In the genomic region with DNA sequence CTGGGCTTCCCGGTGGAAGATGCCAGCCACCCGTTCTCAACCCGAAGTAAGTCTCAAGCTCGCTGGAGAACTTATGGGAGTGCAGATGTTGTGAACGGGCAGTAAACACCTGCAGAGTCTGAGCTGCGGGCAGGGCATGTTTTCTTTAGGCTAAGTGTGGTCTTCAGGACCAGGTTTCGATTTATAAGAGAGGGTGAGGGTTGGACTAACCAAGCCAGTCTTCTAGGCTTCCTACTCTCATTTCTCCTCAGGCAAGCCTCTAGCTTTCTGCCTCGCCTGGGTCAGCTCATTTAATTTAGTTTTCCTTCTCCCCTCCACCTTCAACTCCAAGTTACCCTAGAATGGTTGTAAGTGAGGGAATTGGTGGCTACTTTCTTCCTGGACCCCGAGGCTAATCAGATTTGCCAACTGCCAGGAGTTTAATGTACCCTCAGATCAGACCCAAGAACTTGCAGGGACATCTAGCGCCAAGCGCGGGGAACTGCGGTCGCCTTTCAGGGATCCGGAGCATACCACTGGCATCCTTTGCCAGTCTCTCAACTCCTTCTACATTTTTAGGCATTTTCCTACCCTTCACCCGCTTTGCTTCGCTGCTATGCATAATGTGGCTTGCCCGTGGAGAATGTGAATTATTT, we compare ENCODE assay signal across 8 mouse cellular contexts. TPM values are rescaled to one million over a fixed set of nuclear protein-coding genes. Genes with fewer than 3 reads are reported as not detected.
DNase-seq lines count a peak whose midpoint lies in the region; ATAC-seq and TF ChIP-seq lines count a peak whose summit lies in the region.

No protein-coding gene starts in this region.

- no peaks in the 10 kb centered on the region for H3K36me3 ChIP-seq in hindbrain, embryonic 11.5 days (ENCODE audit: control insufficient read depth, insufficient read depth, low read length)
- no peaks in the 10 kb centered on the region for H3K36me3 ChIP-seq in hindbrain, embryonic 14.5 days (replicated peaks; ENCODE audit: control insufficient read depth, insufficient read depth)
- no peaks in the 10 kb centered on the region for H3K36me3 ChIP-seq in stomach, postnatal 0 days (ENCODE audit: control insufficient read depth, insufficient read depth, low read length)
- H3K36me3 ChIP-seq in hindbrain, embryonic 13.5 days: no peaks in the 10 kb centered on the region

- peak; percentile 80 for TF ChIP-seq CTCF in stomach, postnatal 0 days (IDR thresholded peaks at IDR 0.05; ENCODE audit: low read depth)

- no peak overlapping the region for H3K9ac ChIP-seq in hindbrain, embryonic 11.5 days (ENCODE audit: low read depth, low read length)
- H3K9ac ChIP-seq in hindbrain, embryonic 14.5 days: no peak overlapping the region
- no peak overlapping the region for H3K9ac ChIP-seq in stomach, postnatal 0 days (ENCODE audit: low read length)
- no peak overlapping the region for H3K9ac ChIP-seq in hindbrain, embryonic 13.5 days

- 5% methylated on average over 18 of the region's 18 CpGs for WGBS in hindbrain, embryonic 11.5 days
- WGBS in hindbrain, embryonic 14.5 days: 7% methylated on average over 18 of the region's 18 CpGs
- WGBS in stomach, postnatal 0 days: 4% methylated on average over 18 of the region's 18 CpGs
- 4% methylated on average over 18 of the region's 18 CpGs for WGBS in hindbrain, embryonic 13.5 days

- peaks cover 96% of the 10 kb centered on the region for H3K27me3 ChIP-seq in hindbrain, embryonic 11.5 days (ENCODE audit: control insufficient read depth, insufficient read depth, low read length)
- peaks cover 98% of the 10 kb centered on the region for H3K27me3 ChIP-seq in hindbrain, embryonic 14.5 days (ENCODE audit: control insufficient read depth, insufficient read depth, low read length)
- H3K27me3 ChIP-seq in stomach, postnatal 0 days (ENCODE audit: control insufficient read depth, insufficient read depth, low read length): peaks cover 60% of the 10 kb centered on the region
- peaks cover 99% of the 10 kb centered on the region for H3K27me3 ChIP-seq in hindbrain, embryonic 13.5 days

- TF ChIP-seq EP300 in stomach, postnatal 0 days (optimal IDR thresholded peaks at IDR 0.05): no peak

- H3K4me3 ChIP-seq in hindbrain, embryonic 11.5 days (ENCODE audit: low read depth, low read length): no peak overlapping the region
- H3K4me3 ChIP-seq in hindbrain, embryonic 14.5 days (replicated peaks; ENCODE audit: low read length): no peak overlapping the region
- no peak overlapping the region for H3K4me3 ChIP-seq in stomach, postnatal 0 days (ENCODE audit: low read depth, low read length)
- H3K4me3 ChIP-seq in hindbrain, embryonic 13.5 days: no peak overlapping the region

- peaks cover 5% of the 10 kb centered on the region; the same call in 1 of the 2 replicates for H3K4me1 ChIP-seq in hindbrain, embryonic 11.5 days (replicated peaks; ENCODE audit: control insufficient read depth, insufficient read depth, low read length)
- H3K4me1 ChIP-seq in hindbrain, embryonic 14.5 days (replicated peaks; ENCODE audit: control insufficient read depth, insufficient read depth, low read length): peaks cover 4% of the 10 kb centered on the region; the same call in 1 of the 2 replicates
- H3K4me1 ChIP-seq in stomach, postnatal 0 days (replicated peaks; ENCODE audit: control insufficient read depth, insufficient read depth): no peaks in the 10 kb centered on the region
- peaks cover 13% of the 10 kb centered on the region for H3K4me1 ChIP-seq in hindbrain, embryonic 13.5 days (replicated peaks)

- H3K27ac ChIP-seq in hindbrain, embryonic 11.5 days (ENCODE audit: low read depth, low read length): no peak overlapping the region
- H3K27ac ChIP-seq in hindbrain, embryonic 14.5 days: no peak overlapping the region
- H3K27ac ChIP-seq in stomach, postnatal 0 days (replicated peaks): no peak overlapping the region
- H3K27ac ChIP-seq in hindbrain, embryonic 13.5 days: no peak overlapping the region

- DNase-seq in hindbrain, embryonic 11.5 days (ENCODE audit: low spot score): peak; percentile 77
- no peak for DNase-seq in hindbrain, embryonic 14.5 days (ENCODE audit: low spot score)
- peak; percentile 55 for DNase-seq in adrenal gland, postnatal 25 days
- peak; percentile 72 for DNase-seq in kidney, adult 9 months
- peak; percentile 64 for DNase-seq in lung, postnatal 14 days
- peak; percentile 49 for DNase-seq in stomach, postnatal 0 days (ENCODE audit: low spot score)

- ATAC-seq in hindbrain, embryonic 11.5 days (ENCODE audit: low FRiP score): no peak
- ATAC-seq in hindbrain, embryonic 14.5 days (ENCODE audit: low FRiP score): no peak
- peak; percentile 55 for ATAC-seq in CD4-positive, CD25-positive, alpha-beta regulatory T cell, adult 4 months
- no peak for ATAC-seq in stomach, postnatal 0 days (ENCODE audit: low FRiP score, low TSS enrichment)
- ATAC-seq in hindbrain, embryonic 13.5 days (ENCODE audit: low FRiP score): no peak

- no peak overlapping the region for H3K4me2 ChIP-seq in hindbrain, embryonic 11.5 days (replicated peaks; ENCODE audit: low read depth, low read length)
- no peak overlapping the region for H3K4me2 ChIP-seq in hindbrain, embryonic 14.5 days (replicated peaks)
- H3K4me2 ChIP-seq in stomach, postnatal 0 days (replicated peaks; ENCODE audit: low read depth): no peak overlapping the region
- no peak overlapping the region for H3K4me2 ChIP-seq in hindbrain, embryonic 13.5 days

- H3K9me3 ChIP-seq in hindbrain, embryonic 11.5 days (ENCODE audit: control insufficient read depth, low read length): no peaks in the 10 kb centered on the region
- H3K9me3 ChIP-seq in hindbrain, embryonic 14.5 days (ENCODE audit: control insufficient read depth, low read length): no peaks in the 10 kb centered on the region
- H3K9me3 ChIP-seq in stomach, postnatal 0 days (ENCODE audit: control insufficient read depth, low read length): no peaks in the 10 kb centered on the region
- no peaks in the 10 kb centered on the region for H3K9me3 ChIP-seq in hindbrain, embryonic 13.5 days

RNA-seq across cellular contexts. Expression of a gene that starts 4.1 kb away (rescaled TPM):
- 1.6 and 2.4 TPM in 2 replicates for polyA plus RNA-seq in hindbrain, embryonic 11.5 days (2014; fragmentation: Nextera tagmentation; extraction: Ambion mirVana)
- polyA plus RNA-seq in hindbrain, embryonic 14.5 days (2014; fragmentation: Nextera tagmentation; extraction: Ambion mirVana): 1.3 and 1.4 TPM in 2 replicates
- polyA plus RNA-seq in CD4-positive, CD25-positive, alpha-beta regulatory T cell, adult 4 months (2017; shearing (Covaris generic)): not detected
- total RNA-seq in adrenal gland, postnatal 25 days (2021): not detected in 2 replicates
- polyA plus RNA-seq in stomach, postnatal 0 days (2015; fragmentation: Nextera tagmentation; extraction: Ambion mirVana): not detected in 2 replicates
- polyA plus RNA-seq in hindbrain, embryonic 13.5 days (2015; fragmentation: Nextera tagmentation; extraction: Ambion mirVana): 1.3 and 1.6 TPM in 2 replicates

RNA-seq across cellular contexts. Expression of a gene that starts 4.7 kb away (rescaled TPM):
- polyA plus RNA-seq in hindbrain, embryonic 11.5 days (2014; fragmentation: Nextera tagmentation; extraction: Ambion mirVana): 0.15 TPM in 1 of 2 replicates, not detected in the other
- polyA plus RNA-seq in hindbrain, embryonic 14.5 days (2014; fragmentation: Nextera tagmentation; extraction: Ambion mirVana): 0.08 TPM in 1 of 2 replicates, not detected in the other
- not detected for polyA plus RNA-seq in CD4-positive, CD25-positive, alpha-beta regulatory T cell, adult 4 months (2017; shearing (Covaris generic))
- total RNA-seq in adrenal gland, postnatal 25 days (2021): not detected in 2 replicates
- polyA plus RNA-seq in stomach, postnatal 0 days (2015; fragmentation: Nextera tagmentation; extraction: Ambion mirVana): not detected in 2 replicates
- polyA plus RNA-seq in hindbrain, embryonic 13.5 days (2015; fragmentation: Nextera tagmentation; extraction: Ambion mirVana): 0.16 TPM in 1 of 2 replicates, not detected in the other

RNA-seq across cellular contexts. Expression of a gene that starts 11.4 kb away (rescaled TPM):
- not detected in 2 replicates for polyA plus RNA-seq in hindbrain, embryonic 11.5 days (2014; fragmentation: Nextera tagmentation; extraction: Ambion mirVana)
- not detected in 2 replicates for polyA plus RNA-seq in hindbrain, embryonic 14.5 days (2014; fragmentation: Nextera tagmentation; extraction: Ambion mirVana)
- polyA plus RNA-seq in CD4-positive, CD25-positive, alpha-beta regulatory T cell, adult 4 months (2017; shearing (Covaris generic)): not detected
- total RNA-seq in adrenal gland, postnatal 25 days (2021): not detected in 2 replicates
- polyA plus RNA-seq in stomach, postnatal 0 days (2015; fragmentation: Nextera tagmentation; extraction: Ambion mirVana): not detected in 2 replicates
- not detected in 2 replicates for polyA plus RNA-seq in hindbrain, embryonic 13.5 days (2015; fragmentation: Nextera tagmentation; extraction: Ambion mirVana)

RNA-seq across cellular contexts. Expression of a gene that starts 15.9 kb away (rescaled TPM):
- not detected in 2 replicates for polyA plus RNA-seq in hindbrain, embryonic 11.5 days (2014; fragmentation: Nextera tagmentation; extraction: Ambion mirVana)
- polyA plus RNA-seq in hindbrain, embryonic 14.5 days (2014; fragmentation: Nextera tagmentation; extraction: Ambion mirVana): not detected in 2 replicates
- polyA plus RNA-seq in CD4-positive, CD25-positive, alpha-beta regulatory T cell, adult 4 months (2017; shearing (Covaris generic)): not detected
- total RNA-seq in adrenal gland, postnatal 25 days (2021): not detected in 2 replicates
- not detected in 2 replicates for polyA plus RNA-seq in stomach, postnatal 0 days (2015; fragmentation: Nextera tagmentation; extraction: Ambion mirVana)
- polyA plus RNA-seq in hindbrain, embryonic 13.5 days (2015; fragmentation: Nextera tagmentation; extraction: Ambion mirVana): not detected in 2 replicates

RNA-seq across cellular contexts. Expression of a gene that starts 28.3 kb away (rescaled TPM):
- 0.13 TPM in 1 of 2 replicates, not detected in the other for polyA plus RNA-seq in hindbrain, embryonic 11.5 days (2014; fragmentation: Nextera tagmentation; extraction: Ambion mirVana)
- polyA plus RNA-seq in hindbrain, embryonic 14.5 days (2014; fragmentation: Nextera tagmentation; extraction: Ambion mirVana): not detected in 2 replicates
- polyA plus RNA-seq in CD4-positive, CD25-positive, alpha-beta regulatory T cell, adult 4 months (2017; shearing (Covaris generic)): not detected
- total RNA-seq in adrenal gland, postnatal 25 days (2021): not detected in 2 replicates
- polyA plus RNA-seq in stomach, postnatal 0 days (2015; fragmentation: Nextera tagmentation; extraction: Ambion mirVana): 0.10 TPM in 1 of 2 replicates, not detected in the other
- polyA plus RNA-seq in hindbrain, embryonic 13.5 days (2015; fragmentation: Nextera tagmentation; extraction: Ambion mirVana): not detected in 2 replicates
